Mouse (Mus musculus): Measurements from ENCODE around the gene Kntc1.

GRCm38 (mm10) chr5:123730981-123731380 is 18.5 kb upstream of the Kntc1 start:
- TF ChIP-seq CTCF (IDR thresholded peaks at IDR 0.05; ENCODE audit: extremely low read depth, insufficient read length, insufficient replicate concordance, low read depth, low read length) (no peak), POLR2A (IDR thresholded peaks at IDR 0.05; ENCODE audit: low read depth, low read length) (no peak)
